Mouse (Mus musculus) myocyte (in vitro differentiated cells): ENCODE results near the gene Rorc.

Experiments used
- CEBPB ChIP-seq: IDR thresholded peaks from 2 replicates; pipeline ENCODE4 v1.6.1; 2011; ENCODE audit warnings: mild to moderate bottlenecking, moderate library complexity; ENCODE audit not compliant: poor library complexity, insufficient read depth, severe bottlenecking
- E2F4 ChIP-seq: IDR thresholded peaks from one replicate; pipeline ENCODE4 v1.6.1; 2011; ENCODE audit warnings: mild to moderate bottlenecking, control low read depth, moderate library complexity; ENCODE audit not compliant: insufficient read depth
- MAX ChIP-seq: IDR thresholded peaks from one replicate; pipeline ENCODE4 v1.6.1; 2011; ENCODE audit warnings: low read depth, mild to moderate bottlenecking, control low read depth
- POLR2A ChIP-seq: IDR thresholded peaks from one replicate; pipeline ENCODE4 v1.6.1; 2011; ENCODE audit warnings: low read depth, mild to moderate bottlenecking, control low read depth, moderate library complexity; ENCODE audit not compliant: insufficient read length
- POLR2AphosphoS2 ChIP-seq: IDR thresholded peaks from one replicate; pipeline ENCODE4 v1.6.1; 2011; ENCODE audit warnings: low read depth, control low read depth; ENCODE audit not compliant: insufficient read length
- REST ChIP-seq: IDR thresholded peaks from one replicate; pipeline ENCODE4 v1.6.1; 2011; ENCODE audit warnings: mild to moderate bottlenecking, control low read depth, moderate library complexity; ENCODE audit not compliant: insufficient read depth, insufficient read length
- TCF3 ChIP-seq: IDR thresholded peaks from one replicate; pipeline ENCODE4 v1.6.1; 2011; ENCODE audit warnings: low read depth, control low read depth; ENCODE audit not compliant: insufficient read length
- USF1 ChIP-seq: IDR thresholded peaks from one replicate; pipeline ENCODE4 v1.6.1; 2011; ENCODE audit warnings: low read depth, mild to moderate bottlenecking, control low read depth, moderate library complexity

DNA sequence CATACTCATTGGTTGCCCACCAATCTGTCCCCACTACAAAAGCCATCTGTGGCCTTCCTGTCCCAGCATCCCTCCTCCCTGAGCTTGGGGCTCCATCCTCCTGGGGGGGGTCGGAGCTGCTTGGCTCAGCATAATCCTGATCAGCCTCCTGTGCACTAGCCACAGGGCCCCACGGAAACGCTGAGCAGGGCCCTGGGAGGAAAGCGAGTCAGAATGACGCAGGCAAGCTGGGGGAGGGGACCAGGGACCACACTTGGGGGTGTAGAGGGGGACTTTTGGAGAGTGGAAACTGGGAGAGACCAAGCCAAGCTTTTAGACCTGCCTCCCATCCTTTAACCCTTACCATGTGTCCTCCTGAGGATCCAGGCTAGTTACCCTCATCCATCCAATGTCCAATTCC is 3.3 kb downstream of the Rorc start:
- TF ChIP-seq TCF3 = no peak
- TF ChIP-seq POLR2A = no peak
- no peak for TF ChIP-seq E2F4
- TF ChIP-seq MAX = no peak
- TF ChIP-seq USF1 = no peak
- no peak for TF ChIP-seq POLR2AphosphoS2
- no peak for TF ChIP-seq REST
- no peak for TF ChIP-seq CEBPB
